ENCODE assay signal across 8 mouse cellular contexts in genomic region chr10:81321436-81321835, GRCm38 (mm10). TPM values are rescaled to one million over a fixed set of nuclear protein-coding genes. Genes with fewer than 3 reads are reported as not detected.
DNase-seq lines count a peak whose midpoint lies in the region; ATAC-seq and TF ChIP-seq lines count a peak whose summit lies in the region.

No protein-coding gene starts in this region.

- TF ChIP-seq POLR2A in cerebellum, adult 2 months (IDR thresholded peaks at IDR 0.05; ENCODE audit: borderline replicate concordance, insufficient read depth, low read length) = no peak

- H3K9ac ChIP-seq in neural tube, embryonic 11.5 days (ENCODE audit: low read length) = peak overlapping the region; percentile 56
- peak overlapping the region; percentile 89 for H3K9ac ChIP-seq in limb, embryonic 12.5 days (replicated peaks)
- peak overlapping the region; percentile 72 for H3K9ac ChIP-seq in stomach, embryonic 14.5 days (replicated peaks; ENCODE audit: low read depth, low read length)

- H3K9me3 ChIP-seq in neural tube, embryonic 11.5 days (ENCODE audit: control insufficient read depth, low read length) = no peaks in the 10 kb centered on the region
- no peaks in the 10 kb centered on the region for H3K9me3 ChIP-seq in limb, embryonic 12.5 days
- no peaks in the 10 kb centered on the region for H3K9me3 ChIP-seq in stomach, embryonic 14.5 days (ENCODE audit: control insufficient read depth, low read depth, low read length)

- peak overlapping the region; percentile 65 for H3K4me3 ChIP-seq in cerebellum, adult 2 months (replicated peaks; ENCODE audit: insufficient read depth, low read depth, low read length)
- H3K4me3 ChIP-seq in neural tube, embryonic 11.5 days (ENCODE audit: low read depth, low read length) = peak overlapping the region; percentile 69
- H3K4me3 ChIP-seq in limb, embryonic 12.5 days (replicated peaks) = peak overlapping the region; percentile 98
- peak overlapping the region; percentile 94 for H3K4me3 ChIP-seq in stomach, embryonic 14.5 days (ENCODE audit: low read depth, low read length)

- H3K27me3 ChIP-seq in cerebellum, adult 2 months (ENCODE audit: control insufficient read depth, insufficient read depth, low read length) = no peaks in the 10 kb centered on the region
- no peaks in the 10 kb centered on the region for H3K27me3 ChIP-seq in neural tube, embryonic 11.5 days (ENCODE audit: control insufficient read depth, insufficient read depth, low read length)
- H3K27me3 ChIP-seq in limb, embryonic 12.5 days = peaks cover 4% of the 10 kb centered on the region; the same call in 1 of the 2 replicates
- H3K27me3 ChIP-seq in stomach, embryonic 14.5 days (ENCODE audit: control insufficient read depth, insufficient read depth, low read length) = no peaks in the 10 kb centered on the region

- H3K4me2 ChIP-seq in neural tube, embryonic 11.5 days (ENCODE audit: low read depth) = peak overlapping the region; percentile 77
- H3K4me2 ChIP-seq in limb, embryonic 12.5 days = peak overlapping the region; percentile 87
- H3K4me2 ChIP-seq in stomach, embryonic 14.5 days (replicated peaks; ENCODE audit: low read depth, low read length) = peak overlapping the region; percentile 58

- H3K4me1 ChIP-seq in cerebellum, adult 2 months (ENCODE audit: control insufficient read depth, insufficient read depth, low read length) = peaks cover 13% of the 10 kb centered on the region; the same call in 1 of the 2 replicates
- peaks cover 18% of the 10 kb centered on the region for H3K4me1 ChIP-seq in neural tube, embryonic 11.5 days (ENCODE audit: control insufficient read depth, insufficient read depth, low read length)
- H3K4me1 ChIP-seq in limb, embryonic 12.5 days (replicated peaks) = peaks cover 45% of the 10 kb centered on the region
- peaks cover 29% of the 10 kb centered on the region for H3K4me1 ChIP-seq in stomach, embryonic 14.5 days (ENCODE audit: control insufficient read depth, insufficient read depth, low read length)

- ATAC-seq in neural tube, embryonic 11.5 days (ENCODE audit: insufficient read depth, low FRiP score, low TSS enrichment) = peak; percentile 3; the same call in 1 of the 2 replicates
- ATAC-seq in limb, embryonic 12.5 days (ENCODE audit: insufficient number of reproducible peaks, insufficient read depth, low FRiP score, low TSS enrichment, low read depth) = no peak
- no peak for ATAC-seq in stomach, embryonic 14.5 days (ENCODE audit: insufficient number of reproducible peaks, insufficient read depth, low FRiP score, low read depth)

- 2% methylated on average over 20 of the region's 20 CpGs for WGBS in cerebellum, adult 2 months
- 3% methylated on average over 20 of the region's 20 CpGs for WGBS in neural tube, embryonic 11.5 days
- 3% methylated on average over 20 of the region's 20 CpGs for WGBS in limb, embryonic 12.5 days
- 2% methylated on average over 20 of the region's 20 CpGs for WGBS in stomach, embryonic 14.5 days

- no peak for DNase-seq in cerebellum, adult 2 months
- no peak for DNase-seq in cerebellum, postnatal 10 days
- no peak for DNase-seq in neural tube, embryonic 11.5 days (ENCODE audit: low spot score)
- DNase-seq in neural tube, embryonic 10.5 days (ENCODE audit: extremely low spot score, low spot score) = no peak
- DNase-seq in ovary, postnatal 10 days (ENCODE audit: low spot score) = no peak
- no peak for DNase-seq in yolk sac, embryonic 10.5 days (ENCODE audit: low spot score)

- H3K36me3 ChIP-seq in neural tube, embryonic 11.5 days (ENCODE audit: control insufficient read depth, insufficient read depth, low read length) = peaks cover 41% of the 10 kb centered on the region
- peaks cover 65% of the 10 kb centered on the region for H3K36me3 ChIP-seq in limb, embryonic 12.5 days
- H3K36me3 ChIP-seq in stomach, embryonic 14.5 days (ENCODE audit: control insufficient read depth, insufficient read depth, low read length) = peaks cover 54% of the 10 kb centered on the region

- H3K27ac ChIP-seq in cerebellum, adult 2 months (ENCODE audit: insufficient read depth, low read length) = peak overlapping the region; percentile 52; the same call in 1 of the 2 replicates
- no peak overlapping the region for H3K27ac ChIP-seq in neural tube, embryonic 11.5 days (ENCODE audit: low read depth, low read length)
- peak overlapping the region; percentile 86 for H3K27ac ChIP-seq in limb, embryonic 12.5 days
- peak overlapping the region; percentile 84; the same call in 1 of the 2 replicates for H3K27ac ChIP-seq in stomach, embryonic 14.5 days (ENCODE audit: low read length)

- TF ChIP-seq CTCF in cerebellum, adult 2 months (IDR thresholded peaks at IDR 0.05; ENCODE audit: borderline replicate concordance, insufficient read depth, low read depth, low read length) = no peak

RNA-seq across cellular contexts. Expression of gene Cactin, which starts 0.5 kb away (rescaled TPM):
- 36.3 and 36.9 TPM in 2 replicates for polyA plus RNA-seq in cerebellum, adult 2 months (2012; rRNA removed)
- 39.4 and 46.2 TPM in 2 replicates for polyA plus RNA-seq in neural tube, embryonic 11.5 days (2014; fragmentation: Nextera tagmentation; extraction: Ambion mirVana)
- 57.7 and 58.7 TPM in 2 replicates for polyA plus RNA-seq in limb, embryonic 12.5 days (2016; fragmentation: Nextera tagmentation; extraction: Ambion mirVana)
- 21.3 and 21.7 TPM in 2 replicates for polyA plus RNA-seq in stomach, embryonic 14.5 days (2014; fragmentation: Nextera tagmentation; extraction: Ambion mirVana)

RNA-seq across cellular contexts. Expression of gene Tbxa2r, which starts 7.1 kb away (rescaled TPM):
- 2.2 and 3.2 TPM in 2 replicates for polyA plus RNA-seq in cerebellum, adult 2 months (2012; rRNA removed)
- polyA plus RNA-seq in neural tube, embryonic 11.5 days (2014; fragmentation: Nextera tagmentation; extraction: Ambion mirVana) = 1.8 and 2.9 TPM in 2 replicates
- 2.2 and 2.6 TPM in 2 replicates for polyA plus RNA-seq in limb, embryonic 12.5 days (2016; fragmentation: Nextera tagmentation; extraction: Ambion mirVana)
- 23.1 and 23.4 TPM in 2 replicates for polyA plus RNA-seq in stomach, embryonic 14.5 days (2014; fragmentation: Nextera tagmentation; extraction: Ambion mirVana)

RNA-seq across cellular contexts. Expression of gene Gipc3, which starts 21.6 kb away (rescaled TPM):
- polyA plus RNA-seq in cerebellum, adult 2 months (2012; rRNA removed) = 0.97 and 1.0 TPM in 2 replicates
- not detected in 2 replicates for polyA plus RNA-seq in neural tube, embryonic 11.5 days (2014; fragmentation: Nextera tagmentation; extraction: Ambion mirVana)
- 0.05 TPM in 1 of 2 replicates, not detected in the other for polyA plus RNA-seq in limb, embryonic 12.5 days (2016; fragmentation: Nextera tagmentation; extraction: Ambion mirVana)
- polyA plus RNA-seq in stomach, embryonic 14.5 days (2014; fragmentation: Nextera tagmentation; extraction: Ambion mirVana) = 0.07 TPM in 1 of 2 replicates, not detected in the other

RNA-seq across cellular contexts. Expression of gene Pip5k1c, which starts 28.7 kb away (rescaled TPM):
- 288 and 314 TPM in 2 replicates for polyA plus RNA-seq in cerebellum, adult 2 months (2012; rRNA removed)
- polyA plus RNA-seq in neural tube, embryonic 11.5 days (2014; fragmentation: Nextera tagmentation; extraction: Ambion mirVana) = 64.6 and 65.8 TPM in 2 replicates
- 63.9 and 68.5 TPM in 2 replicates for polyA plus RNA-seq in limb, embryonic 12.5 days (2016; fragmentation: Nextera tagmentation; extraction: Ambion mirVana)
- polyA plus RNA-seq in stomach, embryonic 14.5 days (2014; fragmentation: Nextera tagmentation; extraction: Ambion mirVana) = 50.1 and 51.4 TPM in 2 replicates

RNA-seq across cellular contexts. Expression of gene Hmg20b, which starts 28.8 kb away (rescaled TPM):
- polyA plus RNA-seq in cerebellum, adult 2 months (2012; rRNA removed) = 42.7 and 43.4 TPM in 2 replicates
- 104 and 110 TPM in 2 replicates for polyA plus RNA-seq in neural tube, embryonic 11.5 days (2014; fragmentation: Nextera tagmentation; extraction: Ambion mirVana)
- polyA plus RNA-seq in limb, embryonic 12.5 days (2016; fragmentation: Nextera tagmentation; extraction: Ambion mirVana) = 122 TPM in 2 replicates
- polyA plus RNA-seq in stomach, embryonic 14.5 days (2014; fragmentation: Nextera tagmentation; extraction: Ambion mirVana) = 98.6 TPM in 2 replicates
